Mouse (Mus musculus) embryonic facial prominence, embryonic 15.5 days (tissue): ENCODE results near the gene Camk2b. TPM values are rescaled to one million over a fixed set of nuclear protein-coding genes. Genes with fewer than 3 reads are reported as not detected.
"Not testable (repeated sequence)": the region's sequence is repeated elsewhere in the genome, so short reads cannot be mapped to it uniquely, and the experiment has no call there.

ENCODE experiments used
- ATAC-seq: fragments of 200-750 bp; cut with Nextera tagmentation; 2 replicates; pipeline ENCODE4 v1.8.0; 2017; ENCODE audit warnings: low read depth, moderate TSS enrichment; ENCODE audit not compliant: insufficient number of reproducible peaks, low FRiP score, low TSS enrichment
- H3K27ac ChIP-seq: fragments of 300-500 bp; sonication (generic); replicated peaks from 2 replicates; pipeline ENCODE4 v1.5.1; 2015; ENCODE audit warnings: mild to moderate bottlenecking, inconsistent platforms
- H3K27me3 ChIP-seq: fragments of 300-500 bp; sonication (generic); 2 replicates; pipeline ENCODE4 v1.6.1; 2015; ENCODE audit warnings: inconsistent platforms
- H3K36me3 ChIP-seq: fragments of 300-500 bp; sonication (generic); 2 replicates; pipeline ENCODE4 v1.6.1; 2015; ENCODE audit warnings: mild to moderate bottlenecking, inconsistent platforms
- H3K4me1 ChIP-seq: fragments of 300-500 bp; sonication (generic); 2 replicates; pipeline ENCODE4 v1.6.1; 2015; ENCODE audit warnings: inconsistent platforms
- H3K4me2 ChIP-seq: fragments of 300-500 bp; sonication (generic); replicated peaks from 2 replicates; pipeline ENCODE4 v1.6.1; 2015; ENCODE audit warnings: mild to moderate bottlenecking, inconsistent platforms
- H3K4me3 ChIP-seq: fragments of 300-500 bp; sonication (generic); replicated peaks from 2 replicates; pipeline ENCODE4 v1.5.1; 2015; ENCODE audit warnings: mild to moderate bottlenecking, inconsistent platforms
- H3K9ac ChIP-seq: fragments of 300-500 bp; sonication (generic); 2 replicates; pipeline ENCODE4 v1.6.1; 2015; ENCODE audit warnings: inconsistent platforms
- H3K9me3 ChIP-seq: fragments of 300-500 bp; sonication (generic); replicated peaks from 2 replicates; pipeline ENCODE4 v1.6.1; 2016; ENCODE audit warnings: inconsistent platforms
- WGBS: fragments of 180-500 bp; shearing (Covaris S2); methylation state at CpG from one replicate; pipeline ENCODE4 v1.1.7; 2015; 5-methylcytosine and 5-hydroxymethylcytosine counted together
- polyA plus RNA-seq: library from polyadenylated mRNA; unstranded; fragments of >200 nt; fragmentation: Nextera tagmentation; extraction: Ambion mirVana; gene quantifications from 2 replicates; pipeline ENCODE4 v1.2.1, GENCODE M21; 2015

Gene Camk2b
- polyA plus RNA-seq, 1 experiment from 2014 or later = 3.5 TPM

GRCm38 (mm10) chr11:6011879-6012278, 54.3 kb downstream of the Camk2b start:
- H3K27me3 ChIP-seq = no peaks in the 10 kb centered on the region

GRCm38 (mm10) chr11:6010751-6011482, 55.2 kb downstream of the Camk2b start:
- 97% methylated on average over 3 of the region's 18 CpGs for WGBS

More at GRCm38 (mm10) chr11:6011879-6012278, 54.3 kb downstream of the Camk2b start:
- ATAC-seq = no peak
- no peaks in the 10 kb centered on the region for H3K36me3 ChIP-seq
- 93% methylated on average over 3 of the region's 3 CpGs for WGBS
- H3K27ac ChIP-seq = no peak overlapping the region
- no peak overlapping the region for H3K4me2 ChIP-seq
- H3K9ac ChIP-seq = no peak overlapping the region
- H3K4me1 ChIP-seq = peaks cover 4% of the 10 kb centered on the region; the same call in 1 of the 2 replicates
- H3K4me3 ChIP-seq = no peak overlapping the region
- no peaks in the 10 kb centered on the region for H3K9me3 ChIP-seq

GRCm38 (mm10) chr11:6007779-6008128, 58.4 kb downstream of the Camk2b start:
- not testable (repeated sequence) for H3K27ac ChIP-seq, ATAC-seq, H3K9ac ChIP-seq, H3K27me3 ChIP-seq, H3K9me3 ChIP-seq, H3K4me1 ChIP-seq, H3K36me3 ChIP-seq
- Histone ChIP-seq H3K4me2 (peak overlapping the region; percentile 38), H3K4me3 (peak overlapping the region; percentile 27)
- WGBS = 33% methylated on average over 12 of the region's 13 CpGs

More at GRCm38 (mm10) chr11:6010751-6011482, 55.2 kb downstream of the Camk2b start:
- not testable (repeated sequence) for ATAC-seq, H3K36me3 ChIP-seq, H3K4me1 ChIP-seq, H3K4me2 ChIP-seq, H3K27me3 ChIP-seq, H3K4me3 ChIP-seq, H3K9ac ChIP-seq, H3K27ac ChIP-seq, H3K9me3 ChIP-seq

- H3K9me3 ChIP-seq, H3K27me3 ChIP-seq, ATAC-seq, H3K4me1 ChIP-seq, H3K9ac ChIP-seq, H3K36me3 ChIP-seq, H3K27ac ChIP-seq: not testable (repeated sequence)
- peak overlapping the region; percentile 43 for H3K4me3 ChIP-seq
- H3K4me2 ChIP-seq = peak overlapping the region; percentile 54
- 4% methylated on average over 22 of the region's 49 CpGs for WGBS
Observed at GRCm38 (mm10) chr11:6007010-6007778, 59.0 kb downstream of the Camk2b start.

- not testable (repeated sequence) for H3K9ac ChIP-seq, H3K4me1 ChIP-seq, H3K36me3 ChIP-seq, ATAC-seq, H3K9me3 ChIP-seq, H3K27ac ChIP-seq, H3K27me3 ChIP-seq
- H3K4me2 ChIP-seq = peak overlapping the region; percentile 54
- 2% methylated on average over 39 of the region's 44 CpGs for WGBS
- peak overlapping the region; percentile 43 for H3K4me3 ChIP-seq
Observed at GRCm38 (mm10) chr11:6006351-6007009, 59.7 kb downstream of the Camk2b start.

- H3K4me2 ChIP-seq, H3K4me3 ChIP-seq, H3K9ac ChIP-seq, H3K36me3 ChIP-seq, H3K27me3 ChIP-seq, ATAC-seq, H3K27ac ChIP-seq, H3K9me3 ChIP-seq: not testable (repeated sequence)
- H3K4me1 ChIP-seq = peaks cover 17% of the 10 kb centered on the region
- WGBS = 36% methylated on average over 1 of the region's 4 CpGs
Observed at GRCm38 (mm10) chr11:6005374-6006043, 60.7 kb downstream of the Camk2b start.

GRCm38 (mm10) chr11:6003046-6003639, 63.0 kb downstream of the Camk2b start:
- Histone ChIP-seq H3K9me3 (no peaks in the 10 kb centered on the region), H3K27ac (no peak overlapping the region), H3K27me3 (peaks cover 5% of the 10 kb centered on the region; the same call in 1 of the 2 replicates), H3K9ac (no peak overlapping the region), H3K36me3 (no peaks in the 10 kb centered on the region), H3K4me2 (no peak overlapping the region), H3K4me3 (no peak overlapping the region), H3K4me1 (peaks cover 28% of the 10 kb centered on the region)
- WGBS = 44% methylated on average over 2 of the region's 2 CpGs
- no peak for ATAC-seq

GRCm38 (mm10) chr11:6001981-6002649, 64.0 kb downstream of the Camk2b start:
- WGBS = 70% methylated on average over 9 of the region's 9 CpGs
- no peak for ATAC-seq

GRCm38 (mm10) chr11:6000961-6001682, 65.0 kb downstream of the Camk2b start:
- H3K4me3 ChIP-seq = no peak overlapping the region
- no peak for ATAC-seq
- H3K4me1 ChIP-seq = peaks cover 28% of the 10 kb centered on the region
- peak overlapping the region; percentile 71; the same call in 1 of the 2 replicates for H3K27ac ChIP-seq
- 75% methylated on average over 14 of the region's 14 CpGs for WGBS
- H3K9me3 ChIP-seq = no peaks in the 10 kb centered on the region
- H3K27me3 ChIP-seq = peaks cover 5% of the 10 kb centered on the region; the same call in 1 of the 2 replicates
- H3K9ac ChIP-seq = no peak overlapping the region
- H3K4me2 ChIP-seq = no peak overlapping the region
- H3K36me3 ChIP-seq = no peaks in the 10 kb centered on the region

More at GRCm38 (mm10) chr11:6001981-6002649, 64.0 kb downstream of the Camk2b start:
- no peak overlapping the region for H3K27ac ChIP-seq
- H3K9me3 ChIP-seq = no peaks in the 10 kb centered on the region
- no peak overlapping the region for H3K4me2 ChIP-seq
- peaks cover 5% of the 10 kb centered on the region; the same call in 1 of the 2 replicates for H3K27me3 ChIP-seq
- H3K4me3 ChIP-seq = no peak overlapping the region
- peaks cover 28% of the 10 kb centered on the region for H3K4me1 ChIP-seq
- H3K36me3 ChIP-seq = no peaks in the 10 kb centered on the region
- H3K9ac ChIP-seq = no peak overlapping the region
